Mouse (Mus musculus): ENCODE data around the gene Olfr781. TPM values are rescaled to one million over a fixed set of nuclear protein-coding genes. Genes with fewer than 3 reads are reported as not detected.
"Not testable (repeated sequence)": the region's sequence is repeated elsewhere in the genome, so short reads cannot be mapped to it uniquely, and the experiment has no call there.

Gene Olfr781
- not detected in 2 replicates for polyA plus RNA-seq (2012; ENCODE audit: insufficient read depth, insufficient read length, missing spikeins)

- H3K4me3 ChIP-seq (ENCODE audit: insufficient read depth, low read depth, low read length) = no peak within 1 kb of the TSS
- H3K27ac ChIP-seq (replicated peaks; ENCODE audit: low read depth, low read length) = no peak within 1 kb of the TSS
- no peaks in the 10 kb centered on the region for H3K4me1 ChIP-seq (ENCODE audit: control insufficient read depth, insufficient read depth, insufficient read length, low read length)
Measured at GRCm38 (mm10) chr10:129328554-129328953, at the start of gene Olfr781. TSS of gene Olfr781 (plus strand) at chr10:129328854.

- not testable (repeated sequence) for H3K27ac ChIP-seq (replicated peaks; ENCODE audit: low read depth, low read length); H3K4me3 ChIP-seq (ENCODE audit: insufficient read depth, low read depth, low read length); H3K4me1 ChIP-seq (ENCODE audit: control insufficient read depth, insufficient read depth, insufficient read length, low read length)
Measured at GRCm38 (mm10) chr10:129312973-129313372, 15.7 kb upstream of the Olfr781 start.

GRCm38 (mm10) chr10:129313521-129313920 lies 15.1 kb upstream of the Olfr781 start:
- H3K4me1 ChIP-seq (ENCODE audit: control insufficient read depth, insufficient read depth, insufficient read length, low read length); H3K27ac ChIP-seq (replicated peaks; ENCODE audit: low read depth, low read length); H3K4me3 ChIP-seq (ENCODE audit: insufficient read depth, low read depth, low read length): not testable (repeated sequence)

- Histone ChIP-seq H3K4me1 (ENCODE audit: control insufficient read depth, insufficient read depth, insufficient read length, low read length) (no peaks in the 10 kb centered on the region), H3K27ac (replicated peaks; ENCODE audit: low read depth, low read length) (no peak within 1 kb of the TSS)
Measured at GRCm38 (mm10) chr10:129317817-129318216, 10.8 kb upstream of the Olfr781 start, which contains the start of gene Olfr780. TSS of gene Olfr780 (plus strand) at chr10:129318117.

GRCm38 (mm10) chr10:129348550-129348949 lies 19.9 kb downstream of the Olfr781 start, which contains the start of gene Olfr782:
TSS of gene Olfr782 (plus strand) at chr10:129348850.
- no peak within 1 kb of the TSS for H3K27ac ChIP-seq (replicated peaks; ENCODE audit: low read depth, low read length)
- no peak within 1 kb of the TSS for H3K4me3 ChIP-seq (ENCODE audit: insufficient read depth, low read depth, low read length)
- H3K4me1 ChIP-seq (ENCODE audit: control insufficient read depth, insufficient read depth, insufficient read length, low read length) = no peaks in the 10 kb centered on the region

More at GRCm38 (mm10) chr10:129317817-129318216, 10.8 kb upstream of the Olfr781 start, which contains the start of gene Olfr780:
- no peak within 1 kb of the TSS for H3K4me3 ChIP-seq (ENCODE audit: insufficient read depth, low read depth, low read length)

GRCm38 (mm10) chr10:129352475-129352874 lies 23.8 kb downstream of the Olfr781 start:
- not testable (repeated sequence) for H3K4me3 ChIP-seq (ENCODE audit: insufficient read depth, low read depth, low read length); H3K27ac ChIP-seq (replicated peaks; ENCODE audit: low read depth, low read length); H3K4me1 ChIP-seq (ENCODE audit: control insufficient read depth, insufficient read depth, insufficient read length, low read length)

GRCm38 (mm10) chr10:129356496-129356895 lies 27.8 kb downstream of the Olfr781 start:
- not testable (repeated sequence) for H3K27ac ChIP-seq (replicated peaks; ENCODE audit: low read depth, low read length); H3K4me1 ChIP-seq (ENCODE audit: control insufficient read depth, insufficient read depth, insufficient read length, low read length); H3K4me3 ChIP-seq (ENCODE audit: insufficient read depth, low read depth, low read length)

GRCm38 (mm10) chr10:129357307-129357706 lies 28.7 kb downstream of the Olfr781 start:
- no peak overlapping the region for H3K4me3 ChIP-seq (ENCODE audit: insufficient read depth, low read depth, low read length)
- H3K4me1 ChIP-seq (ENCODE audit: control insufficient read depth, insufficient read depth, insufficient read length, low read length) = no peaks in the 10 kb centered on the region
- H3K27ac ChIP-seq (replicated peaks; ENCODE audit: low read depth, low read length) = no peak overlapping the region

- H3K4me1 ChIP-seq (ENCODE audit: control insufficient read depth, insufficient read depth, insufficient read length, low read length); H3K4me3 ChIP-seq (ENCODE audit: insufficient read depth, low read depth, low read length); H3K27ac ChIP-seq (replicated peaks; ENCODE audit: low read depth, low read length): not testable (repeated sequence)
Measured at GRCm38 (mm10) chr10:129374051-129374450, 45.4 kb downstream of the Olfr781 start.

Other genes starting within 250 kb of the Olfr781 start
- gene Olfr767, start 245.9 kb upstream of the Olfr781 start, polyA plus RNA-seq (2012; ENCODE audit: insufficient read depth, insufficient read length, missing spikeins) = not detected in 2 replicates
- not detected in 2 replicates for gene Olfr768, start 229.5 kb upstream of the Olfr781 start, polyA plus RNA-seq (2012; ENCODE audit: insufficient read depth, insufficient read length, missing spikeins)
- not detected in 2 replicates for gene Olfr769, start 211.0 kb upstream of the Olfr781 start, polyA plus RNA-seq (2012; ENCODE audit: insufficient read depth, insufficient read length, missing spikeins)
- not detected in 2 replicates for gene Olfr770, start 189.9 kb upstream of the Olfr781 start, polyA plus RNA-seq (2012; ENCODE audit: insufficient read depth, insufficient read length, missing spikeins)
- not detected in 2 replicates for gene Olfr771, start 164.1 kb upstream of the Olfr781 start, polyA plus RNA-seq (2012; ENCODE audit: insufficient read depth, insufficient read length, missing spikeins)
- not detected in 2 replicates for gene Olfr772, start 150.9 kb upstream of the Olfr781 start, polyA plus RNA-seq (2012; ENCODE audit: insufficient read depth, insufficient read length, missing spikeins)
- gene Olfr773, start 141.4 kb upstream of the Olfr781 start, polyA plus RNA-seq (2012; ENCODE audit: insufficient read depth, insufficient read length, missing spikeins) = not detected in 2 replicates
- not detected in 2 replicates for gene Olfr774, start 92.7 kb upstream of the Olfr781 start, polyA plus RNA-seq (2012; ENCODE audit: insufficient read depth, insufficient read length, missing spikeins)
- not detected in 2 replicates for gene Olfr775, start 80.4 kb upstream of the Olfr781 start, polyA plus RNA-seq (2012; ENCODE audit: insufficient read depth, insufficient read length, missing spikeins)
- gene Olfr776, start 69.7 kb upstream of the Olfr781 start, polyA plus RNA-seq (2012; ENCODE audit: insufficient read depth, insufficient read length, missing spikeins) = not detected in 2 replicates
- not detected in 2 replicates for gene Olfr777, start 57.4 kb upstream of the Olfr781 start, polyA plus RNA-seq (2012; ENCODE audit: insufficient read depth, insufficient read length, missing spikeins)
- not detected in 2 replicates for gene Olfr780, start 10.7 kb upstream of the Olfr781 start, polyA plus RNA-seq (2012; ENCODE audit: insufficient read depth, insufficient read length, missing spikeins)
- not detected in 2 replicates for gene Olfr782, start 20.0 kb downstream of the Olfr781 start, polyA plus RNA-seq (2012; ENCODE audit: insufficient read depth, insufficient read length, missing spikeins)
- not detected in 2 replicates for gene Olfr784, start 55.2 kb downstream of the Olfr781 start, polyA plus RNA-seq (2012; ENCODE audit: insufficient read depth, insufficient read length, missing spikeins)
- not detected in 2 replicates for gene Olfr785, start 76.6 kb downstream of the Olfr781 start, polyA plus RNA-seq (2012; ENCODE audit: insufficient read depth, insufficient read length, missing spikeins)
- gene Olfr786, start 98.5 kb downstream of the Olfr781 start, polyA plus RNA-seq (2012; ENCODE audit: insufficient read depth, insufficient read length, missing spikeins) = not detected in 2 replicates
- gene Olfr787, start 133.0 kb downstream of the Olfr781 start, polyA plus RNA-seq (2012; ENCODE audit: insufficient read depth, insufficient read length, missing spikeins) = not detected in 2 replicates
- not detected in 2 replicates for gene Olfr788, start 142.1 kb downstream of the Olfr781 start, polyA plus RNA-seq (2012; ENCODE audit: insufficient read depth, insufficient read length, missing spikeins)
- gene Olfr789, start 155.9 kb downstream of the Olfr781 start, polyA plus RNA-seq (2012; ENCODE audit: insufficient read depth, insufficient read length, missing spikeins) = not detected in 2 replicates
- gene Olfr790, start 169.6 kb downstream of the Olfr781 start, polyA plus RNA-seq (2012; ENCODE audit: insufficient read depth, insufficient read length, missing spikeins) = not detected in 2 replicates
- not detected in 2 replicates for gene Olfr791, start 192.9 kb downstream of the Olfr781 start, polyA plus RNA-seq (2012; ENCODE audit: insufficient read depth, insufficient read length, missing spikeins)
- not detected in 2 replicates for gene Olfr792, start 210.3 kb downstream of the Olfr781 start, polyA plus RNA-seq (2012; ENCODE audit: insufficient read depth, insufficient read length, missing spikeins)
- not detected in 2 replicates for gene Olfr794, start 238.8 kb downstream of the Olfr781 start, polyA plus RNA-seq (2012; ENCODE audit: insufficient read depth, insufficient read length, missing spikeins)

Measured in brown adipose tissue, adult 24 weeks (tissue).